Comparison of ENCODE assay signal across 8 mouse cellular contexts in the genomic region with DNA sequence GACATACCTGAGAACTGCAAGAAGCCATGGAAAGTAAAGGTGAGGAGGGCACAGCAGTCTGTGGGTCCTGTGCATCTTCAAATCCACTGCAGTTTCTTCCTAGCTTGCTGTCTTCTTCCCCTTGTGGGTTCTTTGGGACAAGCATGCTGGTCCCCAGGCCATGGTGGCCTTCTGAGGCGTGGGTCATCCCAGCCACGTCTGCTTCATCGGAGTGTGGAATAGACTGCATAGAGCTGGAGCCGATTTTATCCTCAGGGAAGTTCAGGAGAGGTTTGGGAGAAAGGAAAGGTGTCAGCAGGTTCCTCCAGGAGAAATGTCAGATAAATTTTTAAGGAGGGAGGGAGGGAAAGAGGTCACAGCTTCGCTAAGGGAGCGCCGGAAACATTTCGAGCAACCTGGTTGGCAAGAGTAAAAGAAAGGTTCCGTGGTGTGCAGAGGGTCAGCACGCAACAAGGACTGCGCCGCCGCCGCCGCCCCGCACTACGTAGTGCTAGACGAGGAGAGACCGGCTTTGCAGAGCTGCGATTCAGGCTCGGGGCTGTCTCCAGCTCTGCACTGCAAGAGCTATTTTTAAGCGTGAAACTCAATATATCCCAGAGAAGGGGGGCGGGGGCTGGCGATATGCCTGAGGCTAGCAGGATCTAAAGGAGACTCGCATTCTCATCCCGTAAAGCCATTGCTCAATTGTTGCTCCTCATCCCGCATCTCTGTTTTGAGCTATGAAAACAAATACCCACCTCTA. TPM values are rescaled to one million over a fixed set of nuclear protein-coding genes. Genes with fewer than 3 reads are reported as not detected.
DNase-seq lines count a peak whose midpoint lies in the region; ATAC-seq and TF ChIP-seq lines count a peak whose summit lies in the region.

A gene (minus strand): TSS at position 657 of the 742 bp plus-strand sequence.

- H3K4me2 ChIP-seq in forebrain, postnatal 0 days (ENCODE audit: low read depth) = peak within 1 kb of the TSS; percentile 59
- H3K4me2 ChIP-seq in hindbrain, embryonic 13.5 days = peak within 1 kb of the TSS; percentile 61
- peak within 1 kb of the TSS; percentile 46 for H3K4me2 ChIP-seq in liver, embryonic 13.5 days

- H3K27ac ChIP-seq in heart, adult 2 months = peak within 1 kb of the TSS; percentile 69
- peak within 1 kb of the TSS; percentile 80 for H3K27ac ChIP-seq in forebrain, postnatal 0 days (ENCODE audit: low read depth, low read length)
- H3K27ac ChIP-seq in hindbrain, embryonic 13.5 days = peak within 1 kb of the TSS; percentile 63
- H3K27ac ChIP-seq in liver, embryonic 13.5 days = no peak within 1 kb of the TSS

- peak within 1 kb of the TSS; percentile 36 for H3K4me3 ChIP-seq in heart, adult 2 months
- H3K4me3 ChIP-seq in forebrain, postnatal 0 days (ENCODE audit: low read depth, low read length) = peak within 1 kb of the TSS; percentile 44
- H3K4me3 ChIP-seq in hindbrain, embryonic 13.5 days = peak within 1 kb of the TSS; percentile 45
- H3K4me3 ChIP-seq in liver, embryonic 13.5 days (replicated peaks) = peak within 1 kb of the TSS; percentile 23; the same call in 1 of the 2 replicates

- 3% methylated on average over 27 of the region's 27 CpGs for WGBS in heart, adult 2 months
- 3% methylated on average over 27 of the region's 27 CpGs for WGBS in forebrain, postnatal 0 days
- WGBS in hindbrain, embryonic 13.5 days = 6% methylated on average over 27 of the region's 27 CpGs
- 5% methylated on average over 27 of the region's 27 CpGs for WGBS in liver, embryonic 13.5 days (ENCODE audit: insufficient replicate concordance)

- H3K79me2 ChIP-seq in heart, adult 2 months (replicated peaks; ENCODE audit: control insufficient read depth, insufficient read depth, low read length) = no peaks in the 10 kb centered on the region

- intact Hi-C loops in heart, adult 2 months (cut with DNase I) = no loop called here

- peak; percentile 37 to 42 for DNase-seq in heart, adult 2 months
- no peak for DNase-seq in heart, adult 8-10 months (ENCODE audit: low spot score)
- DNase-seq in cerebellum, adult 8-10 months = peak; percentile 49
- DNase-seq in forebrain, postnatal 0 days = peak; percentile 82
- no peak for DNase-seq in liver, embryonic 13.5 days
- DNase-seq in right cerebral cortex, postnatal 4 days = peak; percentile 75
- no peak for DNase-seq in MN1 (ENCODE audit: low spot score)

- H3K4me1 ChIP-seq in heart, adult 2 months (ENCODE audit: control insufficient read depth, insufficient read depth, low read length) = no peaks in the 10 kb centered on the region
- peaks cover 11% of the 10 kb centered on the region for H3K4me1 ChIP-seq in forebrain, postnatal 0 days (ENCODE audit: insufficient read depth)
- 0 out of 2 replicates have a peak, but pooled peaks cover 4% of the 10 kb centered on the region for H3K4me1 ChIP-seq in hindbrain, embryonic 13.5 days (replicated peaks)
- no peaks in the 10 kb centered on the region for H3K4me1 ChIP-seq in liver, embryonic 13.5 days (replicated peaks)

- no peaks in the 10 kb centered on the region for H3K36me3 ChIP-seq in heart, adult 2 months (ENCODE audit: control insufficient read depth, insufficient read depth, low read length)
- no peaks in the 10 kb centered on the region for H3K36me3 ChIP-seq in forebrain, postnatal 0 days (ENCODE audit: insufficient read depth)
- no peaks in the 10 kb centered on the region for H3K36me3 ChIP-seq in hindbrain, embryonic 13.5 days
- no peaks in the 10 kb centered on the region for H3K36me3 ChIP-seq in liver, embryonic 13.5 days

- TF ChIP-seq CTCF in heart, adult 2 months (IDR thresholded peaks at IDR 0.05) = no peak
- TF ChIP-seq CTCF in forebrain, postnatal 0 days (IDR thresholded peaks at IDR 0.05; ENCODE audit: low read depth) = no peak

- no peaks in the 10 kb centered on the region for H3K27me3 ChIP-seq in heart, adult 2 months (ENCODE audit: control insufficient read depth, insufficient read depth, low read length)
- H3K27me3 ChIP-seq in forebrain, postnatal 0 days (ENCODE audit: insufficient read depth, low read length) = no peaks in the 10 kb centered on the region
- H3K27me3 ChIP-seq in hindbrain, embryonic 13.5 days = peaks cover 13% of the 10 kb centered on the region
- H3K27me3 ChIP-seq in liver, embryonic 13.5 days = peaks cover 41% of the 10 kb centered on the region

- ATAC-seq in forebrain, postnatal 0 days = peak; percentile 92
- ATAC-seq in hindbrain, embryonic 13.5 days (ENCODE audit: low FRiP score) = peak; percentile 89
- no peak for ATAC-seq in liver, embryonic 13.5 days (ENCODE audit: low read depth)

- peak; percentile 71 for TF ChIP-seq POLR2A in heart, adult 2 months (IDR thresholded peaks at IDR 0.05; ENCODE audit: insufficient read depth, low read depth, low read length)

- H3K9ac ChIP-seq in heart, adult 2 months (ENCODE audit: low read depth, low read length) = peak within 1 kb of the TSS; percentile 80
- peak within 1 kb of the TSS; percentile 69 for H3K9ac ChIP-seq in forebrain, postnatal 0 days
- peak within 1 kb of the TSS; percentile 66 for H3K9ac ChIP-seq in hindbrain, embryonic 13.5 days
- no peak within 1 kb of the TSS for H3K9ac ChIP-seq in liver, embryonic 13.5 days

- TF ChIP-seq EP300 in heart, adult 2 months (IDR thresholded peaks at IDR 0.05; ENCODE audit: insufficient read depth, low read depth, low read length) = no peak

- H3K9me3 ChIP-seq in forebrain, postnatal 0 days (ENCODE audit: low read length) = no peaks in the 10 kb centered on the region
- no peaks in the 10 kb centered on the region for H3K9me3 ChIP-seq in hindbrain, embryonic 13.5 days
- no peaks in the 10 kb centered on the region for H3K9me3 ChIP-seq in liver, embryonic 13.5 days (replicated peaks)

RNA-seq across cellular contexts. Expression of the gene that starts here (rescaled TPM):
- 1 to 10 TPM; 3.5 to 4.0 TPM for total RNA-seq in heart, adult 2 months (2021)
- polyA plus RNA-seq in heart, adult 2 months (2012; rRNA removed) = 5.9 and 8.4 TPM in 2 replicates
- total RNA-seq in heart, adult 8-10 months (2022) = 1 to 10 TPM; 2.6 to 5.7 (median 3.8) TPM
- total RNA-seq in forebrain, postnatal 0 days (2014; rRNA removed) = 10.4 and 13.1 TPM in 2 replicates
- polyA plus RNA-seq in forebrain, postnatal 0 days (2015; fragmentation: Nextera tagmentation; extraction: Ambion mirVana) = 6.6 and 8.6 TPM in 2 replicates
- polyA plus RNA-seq in hindbrain, embryonic 13.5 days (2015; fragmentation: Nextera tagmentation; extraction: Ambion mirVana) = 1.2 and 2.0 TPM in 2 replicates
- 0.02 TPM in 1 of 2 replicates, not detected in the other for polyA plus RNA-seq in liver, embryonic 13.5 days (2015; fragmentation: Nextera tagmentation; extraction: Ambion mirVana)

Comparison
In these comparisons a context has a peak if more than half of its experiments do, and no peak if none do; other contexts are left out.
1. DNase-seq: peak in heart, adult 2 months (2 of 2), cerebellum, adult 8-10 months (single experiment), forebrain, postnatal 0 days (single experiment) and right cerebral cortex, postnatal 4 days (single experiment); none in heart, adult 8-10 months (single experiment), liver, embryonic 13.5 days (single experiment) and MN1 (single experiment).
2. Peak in every context shown above with its lines, with median percentiles within 50 percentile points of each other: H3K4me3 ChIP-seq and H3K4me2 ChIP-seq.